Mouse (Mus musculus) limb, embryonic 13.5 days (tissue): ENCODE data around the gene Vkorc1l1. TPM values are rescaled to one million over a fixed set of nuclear protein-coding genes. Genes with fewer than 3 reads are reported as not detected.

ENCODE experiments used
- ATAC-seq: fragments of 200-750 bp; cut with Nextera tagmentation; 2 replicates; pipeline ENCODE4 v1.8.0; 2017; ENCODE audit warnings: low read depth, moderate number of reproducible peaks, moderate TSS enrichment; ENCODE audit not compliant: low FRiP score
- H3K27ac ChIP-seq: fragments of 300-500 bp; sonication (generic); 2 replicates; pipeline ENCODE4 v1.5.1; 2015; ENCODE audit warnings: inconsistent platforms, mild to moderate bottlenecking, moderate library complexity
- H3K27me3 ChIP-seq: fragments of 300-500 bp; sonication (generic); 2 replicates; pipeline ENCODE4 v1.6.1; 2015; ENCODE audit warnings: mild to moderate bottlenecking, inconsistent platforms
- H3K36me3 ChIP-seq: fragments of 300-500 bp; sonication (generic); 2 replicates; pipeline ENCODE4 v1.6.1; 2015; ENCODE audit warnings: inconsistent platforms, mild to moderate bottlenecking, moderate library complexity
- H3K4me1 ChIP-seq: fragments of 300-500 bp; sonication (generic); 2 replicates; pipeline ENCODE4 v1.6.1; 2015; ENCODE audit warnings: inconsistent platforms
- H3K4me2 ChIP-seq: fragments of 300-500 bp; sonication (generic); replicated peaks from 2 replicates; pipeline ENCODE4 v1.6.1; 2015; ENCODE audit warnings: inconsistent platforms, mild to moderate bottlenecking, moderate library complexity
- H3K4me3 ChIP-seq: fragments of 300-500 bp; sonication (generic); 2 replicates; pipeline ENCODE4 v1.5.1; 2015; ENCODE audit warnings: moderate library complexity, mild to moderate bottlenecking, inconsistent platforms
- H3K9ac ChIP-seq: fragments of 300-500 bp; sonication (generic); 2 replicates; pipeline ENCODE4 v1.6.1; 2015; ENCODE audit warnings: mild to moderate bottlenecking, inconsistent platforms
- H3K9me3 ChIP-seq: fragments of 300-500 bp; sonication (generic); 2 replicates; pipeline ENCODE4 v1.6.1; 2016; ENCODE audit warnings: inconsistent platforms
- WGBS: fragments of 180-500 bp; shearing (Covaris S2); methylation state at CpG from one replicate; pipeline ENCODE4 v1.1.7; 2015; 5-methylcytosine and 5-hydroxymethylcytosine counted together
- polyA plus RNA-seq: library from polyadenylated mRNA; unstranded; fragments of >200 nt; fragmentation: Nextera tagmentation; extraction: Ambion mirVana; gene quantifications from 2 replicates; pipeline ENCODE4 v1.2.1, GENCODE M21; 2015

Vkorc1l1 gene
- polyA plus RNA-seq, 1 experiment from 2014 or later = 28.7 TPM

DNA sequence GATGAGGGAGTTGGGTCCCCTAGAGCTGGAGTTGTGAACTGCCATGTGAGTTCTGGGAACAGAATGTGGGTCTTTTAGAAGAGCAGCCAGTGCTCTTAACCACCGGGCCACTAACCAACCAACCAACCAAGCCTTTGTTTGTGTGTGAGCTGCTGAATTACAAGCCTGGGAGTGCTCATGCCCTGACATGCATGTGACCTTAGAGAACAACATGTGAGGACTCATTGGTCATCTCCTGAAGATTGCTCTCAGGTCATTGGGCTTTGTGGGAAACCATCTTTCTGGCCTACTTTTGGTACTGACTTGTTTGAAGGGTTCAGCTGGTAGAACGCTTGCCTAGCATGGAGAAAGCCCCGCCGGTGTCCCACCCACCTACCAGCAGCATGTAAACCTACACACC, 68.0 kb downstream of the Vkorc1l1 start:
- Histone ChIP-seq H3K27me3 (no peaks in the 10 kb centered on the region), H3K9me3 (peaks cover 13% of the 10 kb centered on the region), H3K4me2 (no peak overlapping the region), H3K27ac (no peak overlapping the region), H3K4me1 (no peaks in the 10 kb centered on the region), H3K9ac (no peak overlapping the region), H3K4me3 (no peak overlapping the region), H3K36me3 (peaks cover 29% of the 10 kb centered on the region)
- WGBS = 94% methylated on average over 4 of the region's 4 CpGs
- ATAC-seq = no peak

- peaks cover 13% of the 10 kb centered on the region for H3K9me3 ChIP-seq
- WGBS = 93% methylated on average over 5 of the region's 5 CpGs
- ATAC-seq = no peak
- H3K4me1 ChIP-seq = no peaks in the 10 kb centered on the region
- H3K9ac ChIP-seq = no peak overlapping the region
- no peak overlapping the region for H3K4me3 ChIP-seq
- no peak overlapping the region for H3K4me2 ChIP-seq
- H3K36me3 ChIP-seq = peaks cover 41% of the 10 kb centered on the region
- H3K27me3 ChIP-seq = no peaks in the 10 kb centered on the region
- no peak overlapping the region for H3K27ac ChIP-seq
These were observed 69.2 kb downstream of the Vkorc1l1 start for GRCm38 (mm10) chr5:130010961-130011360.

DNA sequence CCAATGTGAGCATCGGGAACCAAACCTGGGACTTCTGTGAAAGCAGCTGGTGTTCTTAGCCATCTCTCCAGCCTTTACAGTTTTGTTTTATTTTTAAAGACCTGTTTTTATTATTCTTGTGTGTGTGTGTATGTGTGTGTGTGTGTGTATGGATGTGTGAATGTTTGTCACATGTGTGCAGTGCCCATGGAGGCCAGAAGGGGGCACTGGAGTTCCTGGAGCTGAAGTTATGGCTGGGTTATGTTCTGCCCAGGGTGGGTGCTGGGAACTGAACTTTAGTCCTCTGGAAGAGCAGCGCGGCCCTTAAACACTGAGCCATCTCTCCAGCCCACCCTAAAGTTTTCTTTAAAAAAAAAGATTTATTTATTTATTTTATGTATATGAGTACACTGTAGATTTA, 73.3 kb downstream of the Vkorc1l1 start:
- Histone ChIP-seq H3K36me3 (peaks cover 60% of the 10 kb centered on the region), H3K9me3 (peaks cover 13% of the 10 kb centered on the region; the same call in 1 of the 2 replicates), H3K27me3 (no peaks in the 10 kb centered on the region), H3K27ac (no peak overlapping the region), H3K4me2 (no peak overlapping the region), H3K9ac (no peak overlapping the region), H3K4me1 (no peaks in the 10 kb centered on the region), H3K4me3 (no peak overlapping the region)
- no peak for ATAC-seq
- WGBS = 97% methylated on average over 3 of the region's 3 CpGs

GRCm38 (mm10) chr5:130019461-130019860, 77.7 kb downstream of the Vkorc1l1 start:
- peaks cover 12% of the 10 kb centered on the region for H3K4me1 ChIP-seq
- no peak overlapping the region for H3K4me3 ChIP-seq
- 72% methylated on average over 8 of the region's 8 CpGs for whole genome bisulfite sequencing
- H3K9me3 ChIP-seq = 0 out of 2 replicates have a peak, but pooled peaks cover 5% of the 10 kb centered on the region
- H3K9ac ChIP-seq = no peak overlapping the region
- H3K36me3 ChIP-seq = peaks cover 34% of the 10 kb centered on the region
- H3K27me3 ChIP-seq = no peaks in the 10 kb centered on the region
- no peak for ATAC-seq
- no peak overlapping the region for H3K27ac ChIP-seq
- no peak overlapping the region for H3K4me2 ChIP-seq

GRCm38 (mm10) chr5:130021361-130021966, 79.7 kb downstream of the Vkorc1l1 start:
- no peak for ATAC-seq
- no peaks in the 10 kb centered on the region for H3K27me3 ChIP-seq
- H3K4me1 ChIP-seq = peaks cover 15% of the 10 kb centered on the region
- no peak overlapping the region for H3K27ac ChIP-seq
- no peaks in the 10 kb centered on the region for H3K9me3 ChIP-seq
- H3K9ac ChIP-seq = peak overlapping the region; percentile 35; the same call in 1 of the 2 replicates
- H3K4me3 ChIP-seq = no peak overlapping the region
- 37% methylated on average over 5 of the region's 5 CpGs for WGBS
- H3K36me3 ChIP-seq = peaks cover 14% of the 10 kb centered on the region
- no peak overlapping the region for H3K4me2 ChIP-seq

GRCm38 (mm10) chr5:130022366-130022765, 80.6 kb downstream of the Vkorc1l1 start:
- no peak for ATAC-seq
- Histone ChIP-seq H3K27ac (no peak overlapping the region), H3K36me3 (peaks cover 12% of the 10 kb centered on the region), H3K4me2 (no peak overlapping the region), H3K27me3 (no peaks in the 10 kb centered on the region), H3K9ac (0 out of 2 replicates have a peak overlapping the region, but pooled peaks have one; percentile 43), H3K9me3 (no peaks in the 10 kb centered on the region), H3K4me3 (no peak overlapping the region), H3K4me1 (peaks cover 15% of the 10 kb centered on the region)
- 40% methylated on average over 7 of the region's 7 CpGs for WGBS

DNA sequence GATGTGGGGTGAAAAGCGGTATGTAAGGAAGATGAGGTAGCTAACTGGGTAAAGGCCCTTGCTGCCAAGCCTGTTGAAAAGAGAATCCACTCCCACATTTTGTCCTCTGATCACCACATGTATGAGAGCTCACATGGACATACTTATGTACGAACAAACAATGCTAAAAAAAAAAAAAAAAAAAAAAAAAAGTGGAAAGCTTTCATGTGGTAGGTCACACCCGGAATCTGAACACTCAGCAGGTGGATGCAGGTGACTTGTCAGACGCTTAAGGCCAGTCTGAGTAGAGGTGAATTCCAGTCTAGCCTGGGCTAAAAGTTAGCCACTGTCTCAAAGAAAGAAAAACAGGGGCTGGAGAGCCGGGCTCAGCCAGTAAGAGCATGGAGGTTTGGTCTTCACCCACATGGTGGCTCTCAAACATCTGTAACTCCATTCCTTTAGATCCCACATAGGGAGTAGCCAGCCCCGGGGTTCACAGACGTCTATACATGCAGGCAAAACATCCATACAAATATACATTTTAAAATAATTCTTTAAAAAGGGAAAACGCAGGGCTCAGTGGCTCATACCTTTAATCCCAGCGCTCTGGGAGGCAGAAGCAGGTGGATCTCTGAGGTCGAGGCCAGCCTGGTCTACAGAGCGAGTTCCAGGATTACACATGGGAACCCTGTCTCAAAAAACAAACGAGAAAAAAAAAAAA, 81.4 kb downstream of the Vkorc1l1 start:
- peak overlapping the region; percentile 64 for H3K4me3 ChIP-seq
- 47% methylated on average over 12 of the region's 12 CpGs for WGBS

DNA sequence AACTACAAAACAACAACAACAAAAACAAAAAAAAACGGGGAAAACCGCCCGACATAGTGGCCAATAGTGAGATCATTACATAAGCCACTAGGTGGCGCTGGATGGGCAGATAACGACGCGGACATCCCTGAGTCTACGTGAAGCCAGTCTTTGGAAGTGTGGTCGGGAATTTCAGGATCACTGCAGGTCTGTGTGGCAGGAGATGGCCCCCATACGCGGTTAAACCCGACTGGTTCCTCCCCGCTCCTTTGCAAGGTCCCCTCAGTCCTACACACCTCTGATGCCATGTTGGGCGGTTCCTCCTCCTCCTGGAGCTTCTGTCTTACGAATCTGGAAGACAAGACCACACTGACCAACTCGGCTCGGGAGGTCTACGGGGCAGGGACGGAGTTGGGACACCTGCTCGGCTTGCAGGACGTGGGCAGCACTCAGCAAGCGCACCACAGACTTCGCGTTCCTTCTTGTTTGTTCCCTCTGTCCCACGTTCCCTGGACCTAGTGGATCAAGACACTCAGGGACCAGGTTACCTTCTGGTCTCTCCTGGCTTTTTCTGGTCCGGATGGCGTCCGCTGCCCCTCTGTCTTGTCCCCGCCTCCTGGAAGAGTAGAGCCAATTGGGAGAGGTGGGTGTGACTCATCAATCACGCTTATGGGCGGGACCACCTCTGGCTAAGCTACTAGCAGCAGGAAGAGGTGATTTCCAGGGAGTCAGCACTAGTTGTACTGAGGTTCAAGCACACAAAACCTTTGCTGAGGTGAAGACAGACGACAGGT, 82.2 kb downstream of the Vkorc1l1 start:
- WGBS = under 1% methylated on average over 32 of the region's 32 CpGs

More for the DNA sequence above, 81.4 kb downstream of the Vkorc1l1 start:
- no peak for ATAC-seq
- Histone ChIP-seq H3K4me2 (peak overlapping the region; percentile 83), H3K27ac (no peak overlapping the region), H3K27me3 (no peaks in the 10 kb centered on the region), H3K4me1 (peaks cover 15% of the 10 kb centered on the region), H3K9me3 (no peaks in the 10 kb centered on the region), H3K36me3 (peaks cover 3% of the 10 kb centered on the region), H3K9ac (no peak overlapping the region)

GRCm38 (mm10) chr5:130027134-130027533, 85.4 kb downstream of the Vkorc1l1 start:
- H3K9me3 ChIP-seq = no peaks in the 10 kb centered on the region
- peaks cover 11% of the 10 kb centered on the region for H3K4me1 ChIP-seq
- no peak overlapping the region for H3K4me3 ChIP-seq
- no peaks in the 10 kb centered on the region for H3K27me3 ChIP-seq
- no peak overlapping the region for H3K27ac ChIP-seq
- WGBS = 77% methylated on average over 5 of the region's 5 CpGs
- ATAC-seq = no peak
- H3K36me3 ChIP-seq = no peaks in the 10 kb centered on the region
- H3K9ac ChIP-seq = no peak overlapping the region
- H3K4me2 ChIP-seq = no peak overlapping the region

More for the DNA sequence above, 82.2 kb downstream of the Vkorc1l1 start:
- peak overlapping the region; percentile 58; the same call in 1 of the 2 replicates for H3K27ac ChIP-seq
- peak overlapping the region; percentile 71 for H3K9ac ChIP-seq
- no peaks in the 10 kb centered on the region for H3K9me3 ChIP-seq
- peak overlapping the region; percentile 83 for H3K4me2 ChIP-seq
- H3K4me3 ChIP-seq = peak overlapping the region; percentile 64
- H3K27me3 ChIP-seq = no peaks in the 10 kb centered on the region
- peak; percentile 90 for ATAC-seq
- peaks cover 15% of the 10 kb centered on the region for H3K4me1 ChIP-seq
- H3K36me3 ChIP-seq = no peaks in the 10 kb centered on the region

GRCm38 (mm10) chr5:130027696-130028095, 85.9 kb downstream of the Vkorc1l1 start:
- 86% methylated on average over 7 of the region's 7 CpGs for WGBS
- no peak for ATAC-seq
- H3K4me1 ChIP-seq = peaks cover 11% of the 10 kb centered on the region
- no peaks in the 10 kb centered on the region for H3K9me3 ChIP-seq
- H3K27me3 ChIP-seq = no peaks in the 10 kb centered on the region
- no peak overlapping the region for H3K4me2 ChIP-seq
- no peaks in the 10 kb centered on the region for H3K36me3 ChIP-seq
- H3K4me3 ChIP-seq = no peak overlapping the region
- H3K27ac ChIP-seq = no peak overlapping the region
- H3K9ac ChIP-seq = no peak overlapping the region

DNA sequence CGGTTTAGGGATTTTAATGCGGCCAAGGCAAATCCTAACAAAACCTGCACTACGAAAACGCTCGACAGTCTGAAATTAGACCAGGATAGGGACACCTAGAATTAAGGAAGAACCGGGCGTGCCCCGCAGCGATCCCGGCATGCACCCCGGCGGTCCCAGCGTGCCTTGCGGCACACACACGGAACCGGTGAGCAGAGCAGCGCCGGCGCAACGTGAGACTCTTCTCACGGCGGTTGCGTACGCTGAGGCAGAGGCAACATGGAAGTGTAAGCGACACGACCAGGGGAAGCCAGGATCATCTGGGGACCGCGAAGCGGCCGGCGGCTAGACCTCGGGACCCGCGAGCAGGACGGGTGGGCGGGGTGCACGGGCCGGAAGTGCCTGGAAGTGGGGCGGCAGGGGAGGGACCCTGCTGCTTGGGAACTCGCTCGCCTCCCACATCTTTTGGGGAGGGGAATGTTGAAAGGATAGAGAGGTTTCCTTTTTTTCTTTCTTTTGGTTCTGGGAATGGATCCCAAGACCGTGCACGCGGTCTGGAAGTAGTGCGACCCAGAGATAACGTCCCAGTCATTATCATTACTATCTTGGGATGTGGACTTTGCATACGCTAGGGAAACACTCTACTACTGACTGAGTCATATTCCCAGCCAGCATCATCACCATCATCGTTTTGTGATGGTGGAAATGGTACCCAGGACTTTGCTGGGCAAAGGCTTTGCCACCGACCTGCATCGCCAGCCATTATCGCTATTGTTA, 87.5 kb downstream of the Vkorc1l1 start, which contains the start of the genes Asl and Crcp:
TSS of gene Asl (minus strand) at position 106 of the 756 bp plus-strand sequence.
TSS of gene Crcp (plus strand) at position 149 of the 756 bp plus-strand sequence.
- ATAC-seq = peak; percentile 84
- Histone ChIP-seq H3K9me3 (no peaks in the 10 kb centered on the region), H3K27ac (peak within 1 kb of the TSS; percentile 88), H3K36me3 (no peaks in the 10 kb centered on the region), H3K4me3 (peak within 1 kb of the TSS; percentile 72), H3K27me3 (no peaks in the 10 kb centered on the region), H3K4me2 (peak within 1 kb of the TSS; percentile 72), H3K9ac (peak within 1 kb of the TSS; percentile 81), H3K4me1 (peaks cover 10% of the 10 kb centered on the region)
- 2% methylated on average over 51 of the region's 51 CpGs for WGBS
